Mouse (Mus musculus) macrophage (primary cell): ENCODE data around the gene Tamm41. TPM values are rescaled to one million over a fixed set of nuclear protein-coding genes. Genes with fewer than 3 reads are reported as not detected.

Experiments used
- H3K27ac ChIP-seq: fragments of 350-480 bp; formaldehyde crosslinking; 2 replicates; pipeline ENCODE4 v1.9.0; 2021
- H3K36me3 ChIP-seq: fragments of 350-480 bp; formaldehyde crosslinking; 2 replicates; pipeline ENCODE4 v1.9.0; 2021; ENCODE audit errors: inconsistent target
- H3K4me3 ChIP-seq: fragments of 350-480 bp; formaldehyde crosslinking; 2 replicates; pipeline ENCODE4 v1.9.0; 2021; ENCODE audit errors: inconsistent target
- H3K79me2 ChIP-seq: fragments of 350-480 bp; formaldehyde crosslinking; 2 replicates; pipeline ENCODE4 v1.9.0; 2021; ENCODE audit errors: inconsistent target
- WGBS: methylation state at CpG from one replicate; pipeline ENCODE4 v1.1.7; 2026; ENCODE audit warnings: inconsistent platforms; ENCODE audit not compliant: missing documents; 5-methylcytosine and 5-hydroxymethylcytosine counted together
- polyA plus RNA-seq: library from polyadenylated mRNA; stranded (reverse); fragments of 250-400 nt; gene quantifications from 3 replicates; pipeline ENCODE4 v1.2.4, GENCODE M21; 2018; ENCODE audit warnings: inconsistent platforms

Gene Tamm41
- polyA plus RNA-seq, 1 experiment from 2014 or later: 14.0 TPM

GRCm38 (mm10) chr6:114974331-114974730 lies 63.3 kb downstream of the Tamm41 start:
- WGBS: 100% methylated on average over 1 of the region's 1 CpGs
- Histone ChIP-seq H3K79me2 (no peaks in the 10 kb centered on the region), H3K27ac (no peak overlapping the region), H3K4me3 (no peak overlapping the region), H3K36me3 (no peaks in the 10 kb centered on the region)

GRCm38 (mm10) chr6:114972988-114973387 lies 64.7 kb downstream of the Tamm41 start:
- Histone ChIP-seq H3K4me3 (no peak overlapping the region), H3K27ac (no peak overlapping the region), H3K36me3 (no peaks in the 10 kb centered on the region), H3K79me2 (no peaks in the 10 kb centered on the region)
- WGBS: 82% methylated on average over 1 of the region's 1 CpGs

GRCm38 (mm10) chr6:114970895-114971294 lies 66.8 kb downstream of the Tamm41 start:
- no peaks in the 10 kb centered on the region for H3K79me2 ChIP-seq
- no peak overlapping the region for H3K4me3 ChIP-seq
- no peaks in the 10 kb centered on the region for H3K36me3 ChIP-seq
- 62% methylated on average over 5 of the region's 5 CpGs for WGBS
- no peak overlapping the region for H3K27ac ChIP-seq

- H3K27ac ChIP-seq: no peak overlapping the region
- H3K79me2 ChIP-seq: no peaks in the 10 kb centered on the region
- no peaks in the 10 kb centered on the region for H3K36me3 ChIP-seq
- no peak overlapping the region for H3K4me3 ChIP-seq
- WGBS: 31% methylated on average over 5 of the region's 6 CpGs
These were observed 67.3 kb downstream of the Tamm41 start for GRCm38 (mm10) chr6:114970386-114970785.

- H3K36me3 ChIP-seq: no peaks in the 10 kb centered on the region
- WGBS: 1% methylated on average over 78 of the region's 79 CpGs
- no peaks in the 10 kb centered on the region for H3K79me2 ChIP-seq
- H3K4me3 ChIP-seq: no peak within 1 kb of the TSS
- no peak within 1 kb of the TSS for H3K27ac ChIP-seq
These were observed 68.2 kb downstream of the Tamm41 start, which contains the start of gene Vgll4 for GRCm38 (mm10) chr6:114969213-114970120. TSS of gene Vgll4 (minus strand) at chr6:114969994.

- no peak overlapping the region for H3K27ac ChIP-seq
These were observed 69.1 kb downstream of the Tamm41 start for GRCm38 (mm10) chr6:114968361-114969212.

GRCm38 (mm10) chr6:114967623-114968022 lies 70.1 kb downstream of the Tamm41 start:
- no peak overlapping the region for H3K27ac ChIP-seq
- H3K4me3 ChIP-seq: no peak overlapping the region
- H3K36me3 ChIP-seq: no peaks in the 10 kb centered on the region
- 73% methylated on average over 10 of the region's 12 CpGs for WGBS
- H3K79me2 ChIP-seq: no peaks in the 10 kb centered on the region

More at GRCm38 (mm10) chr6:114968361-114969212, 69.1 kb downstream of the Tamm41 start:
- Histone ChIP-seq H3K36me3 (no peaks in the 10 kb centered on the region), H3K79me2 (no peaks in the 10 kb centered on the region), H3K4me3 (peak overlapping the region; percentile 15; the same call in 1 of the 2 replicates)
- WGBS: under 1% methylated on average over 78 of the region's 82 CpGs

- no peaks in the 10 kb centered on the region for H3K36me3 ChIP-seq
- no peak overlapping the region for H3K27ac ChIP-seq
- H3K4me3 ChIP-seq: no peak overlapping the region
- no peaks in the 10 kb centered on the region for H3K79me2 ChIP-seq
- 61% methylated on average over 2 of the region's 2 CpGs for WGBS
These were observed 71.1 kb downstream of the Tamm41 start for GRCm38 (mm10) chr6:114966396-114967154.

GRCm38 (mm10) chr6:114965802-114966201 lies 71.9 kb downstream of the Tamm41 start:
- H3K36me3 ChIP-seq: no peaks in the 10 kb centered on the region
- WGBS: 98% methylated on average over 3 of the region's 3 CpGs
- H3K27ac ChIP-seq: no peak overlapping the region
- H3K4me3 ChIP-seq: no peak overlapping the region
- H3K79me2 ChIP-seq: no peaks in the 10 kb centered on the region

GRCm38 (mm10) chr6:114965396-114965795 lies 72.3 kb downstream of the Tamm41 start:
- WGBS: 90% methylated on average over 8 of the region's 8 CpGs
- no peak overlapping the region for H3K27ac ChIP-seq
- H3K36me3 ChIP-seq: no peaks in the 10 kb centered on the region
- H3K4me3 ChIP-seq: no peak overlapping the region
- no peaks in the 10 kb centered on the region for H3K79me2 ChIP-seq

- Histone ChIP-seq H3K79me2 (no peaks in the 10 kb centered on the region), H3K4me3 (no peak overlapping the region), H3K27ac (no peak overlapping the region), H3K36me3 (no peaks in the 10 kb centered on the region)
- WGBS: 94% methylated on average over 2 of the region's 2 CpGs
These were observed 73.4 kb downstream of the Tamm41 start for GRCm38 (mm10) chr6:114964235-114964634.

GRCm38 (mm10) chr6:114963636-114964035 lies 74.0 kb downstream of the Tamm41 start:
- Histone ChIP-seq H3K4me3 (no peak overlapping the region), H3K79me2 (no peaks in the 10 kb centered on the region), H3K36me3 (no peaks in the 10 kb centered on the region), H3K27ac (no peak overlapping the region)
- 92% methylated on average over 5 of the region's 5 CpGs for WGBS

- Histone ChIP-seq H3K4me3 (no peak overlapping the region), H3K27ac (no peak overlapping the region), H3K36me3 (no peaks in the 10 kb centered on the region), H3K79me2 (no peaks in the 10 kb centered on the region)
- WGBS: 72% methylated on average over 10 of the region's 10 CpGs
These were observed 76.2 kb downstream of the Tamm41 start for GRCm38 (mm10) chr6:114961276-114962068.
